Mouse (Mus musculus) left cerebral cortex, adult 11 months (tissue): Measurements from ENCODE around the gene Pfkfb3.

Experiments used
- DNase-seq: peaks from one replicate; pipeline ENCODE4 v3.0.0; 2022; ENCODE audit warnings: low spot score

Pfkfb3 gene

DNA sequence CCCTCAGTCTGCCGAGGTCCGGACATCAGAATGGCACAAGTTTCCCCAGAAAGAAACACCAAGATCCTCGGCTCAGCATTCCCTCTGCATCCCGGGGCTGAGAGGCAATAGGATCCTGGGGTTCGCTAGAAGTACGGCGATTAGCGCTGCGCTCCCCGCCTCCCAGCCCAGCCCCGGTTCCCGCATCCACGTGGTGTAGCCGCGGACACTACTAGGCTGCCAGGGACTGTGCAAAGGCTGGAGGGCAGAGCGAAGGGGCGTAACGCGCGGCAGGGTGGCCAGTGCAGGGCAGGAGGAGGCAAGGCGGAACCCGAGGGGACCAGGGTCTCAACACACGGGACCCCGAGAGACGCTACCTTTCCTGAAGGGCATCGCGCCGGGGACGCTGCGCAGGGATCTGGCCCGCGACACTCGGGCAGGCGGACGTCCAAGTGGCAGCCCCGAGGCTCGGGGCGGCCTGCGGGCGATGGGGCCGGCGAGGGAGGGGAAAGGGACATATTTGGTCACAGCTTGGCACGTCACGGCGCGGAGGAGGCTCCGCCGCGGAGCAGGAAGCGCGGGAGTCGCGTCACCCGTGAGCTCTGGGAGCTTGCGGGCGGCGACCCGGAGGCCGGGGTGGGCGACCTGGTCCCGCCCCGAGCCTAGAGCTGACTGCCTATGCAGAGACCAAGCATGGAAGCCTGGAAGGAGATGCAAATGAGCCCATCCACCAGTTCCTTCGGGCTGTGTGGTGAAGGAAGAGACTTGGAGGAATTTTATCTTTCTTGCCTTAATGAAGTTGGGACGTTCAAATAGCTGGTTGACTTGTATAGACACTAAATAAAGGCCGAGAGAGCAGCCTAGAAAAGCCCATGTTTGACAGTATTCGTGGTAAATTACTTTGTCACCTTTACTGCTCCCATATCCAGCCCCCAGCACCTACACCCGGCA, at the start of gene Pfkfb3:
Pfkfb3 (minus strand) TSS at position 607 of the 930 bp plus-strand sequence.
- peak; percentile 56 for DNase-seq

DNA sequence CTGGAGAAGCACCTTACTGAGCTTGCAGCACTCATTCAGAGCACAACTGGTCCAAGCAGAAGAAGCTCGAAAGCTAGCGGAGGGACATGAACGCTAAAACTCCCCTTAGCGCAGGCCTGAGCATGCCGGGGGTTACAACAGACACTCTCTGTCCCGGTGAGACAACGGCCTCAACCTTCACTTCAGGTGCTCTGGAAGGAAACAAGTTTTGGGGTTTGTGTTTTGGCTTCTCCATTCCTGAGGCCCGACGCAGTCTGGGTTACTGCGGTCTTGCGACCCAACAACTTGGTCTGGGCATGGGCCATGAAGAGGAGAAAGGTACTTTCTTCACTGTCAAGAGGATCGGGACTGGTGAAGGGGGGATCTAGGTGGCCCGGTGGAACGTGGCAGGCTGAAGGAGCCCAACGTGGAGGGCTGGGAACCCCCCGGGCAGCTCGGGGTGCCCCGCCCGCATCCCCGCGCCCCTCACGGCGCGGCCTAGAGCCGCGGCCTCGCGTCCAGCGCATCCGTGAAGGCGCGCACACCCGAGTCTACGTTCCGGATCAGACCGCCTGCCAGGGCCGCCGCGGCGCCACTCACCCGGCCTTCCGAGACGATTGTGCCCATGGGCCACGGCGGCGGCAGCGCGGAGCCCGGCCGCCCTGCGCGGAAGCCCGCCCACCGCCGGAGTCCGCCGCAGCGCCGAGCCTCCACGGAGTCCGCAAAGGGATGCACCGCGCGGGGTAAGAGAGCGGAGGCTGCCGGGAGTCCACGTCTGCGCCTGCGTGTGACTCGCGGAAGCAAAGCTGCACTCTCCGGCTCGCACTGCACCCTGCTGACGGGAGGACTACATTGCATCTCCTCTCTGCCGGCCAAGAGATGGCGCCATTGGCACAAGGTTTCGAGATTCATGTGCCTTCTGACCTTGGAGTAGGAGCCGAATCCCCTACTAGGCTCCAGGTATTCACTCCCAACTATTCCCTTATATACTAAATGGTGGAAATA, 48.9 kb upstream of the Pfkfb3 start:
- DNase-seq = peak; percentile 88

GRCm38 (mm10) chr2:11601795-11602194, 47.9 kb upstream of the Pfkfb3 start:
- no peak for DNase-seq

GRCm38 (mm10) chr2:11597906-11598305, 44.0 kb upstream of the Pfkfb3 start:
- DNase-seq = no peak

DNA sequence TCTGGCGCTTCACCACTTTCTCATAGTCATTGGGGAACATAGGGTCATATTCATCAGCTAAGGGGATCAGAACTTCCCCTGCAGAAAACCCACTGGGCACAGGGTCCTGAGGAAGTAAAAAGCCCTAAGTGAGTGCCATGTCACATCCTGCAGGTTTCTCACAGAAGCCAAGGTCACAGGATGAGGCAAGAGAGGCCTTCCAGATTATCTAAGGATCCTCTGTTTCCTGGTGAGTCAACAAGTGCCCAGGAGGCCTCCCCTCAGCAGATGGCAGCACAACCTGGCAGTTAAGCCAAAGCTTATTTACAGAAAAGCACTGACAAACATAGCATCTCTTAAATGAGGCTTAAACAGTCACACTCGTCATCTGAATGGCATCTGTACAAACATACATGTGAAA, 42.8 kb upstream of the Pfkfb3 start:
- no peak for DNase-seq

DNA sequence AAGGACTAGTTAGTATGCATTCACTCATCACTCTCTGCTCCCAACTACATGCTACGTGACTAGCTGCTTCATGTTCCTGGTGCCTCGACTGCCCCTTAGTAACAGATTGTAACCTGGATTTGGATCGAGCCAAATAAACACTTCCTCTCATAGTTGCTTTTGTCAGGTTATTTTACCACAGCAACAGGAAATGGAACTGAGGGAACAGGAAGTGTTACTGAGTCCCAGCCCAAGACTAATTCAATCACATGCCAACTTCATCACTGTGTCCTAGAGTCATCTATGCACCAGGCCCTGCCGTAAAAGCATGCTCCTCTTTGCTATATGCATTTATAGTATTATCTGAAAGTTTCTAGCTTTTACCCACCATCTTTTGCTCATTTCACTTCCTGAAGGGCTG, 34.1 kb upstream of the Pfkfb3 start:
- DNase-seq = no peak

GRCm38 (mm10) chr2:11579399-11579798, 25.5 kb upstream of the Pfkfb3 start:
- no peak for DNase-seq

DNA sequence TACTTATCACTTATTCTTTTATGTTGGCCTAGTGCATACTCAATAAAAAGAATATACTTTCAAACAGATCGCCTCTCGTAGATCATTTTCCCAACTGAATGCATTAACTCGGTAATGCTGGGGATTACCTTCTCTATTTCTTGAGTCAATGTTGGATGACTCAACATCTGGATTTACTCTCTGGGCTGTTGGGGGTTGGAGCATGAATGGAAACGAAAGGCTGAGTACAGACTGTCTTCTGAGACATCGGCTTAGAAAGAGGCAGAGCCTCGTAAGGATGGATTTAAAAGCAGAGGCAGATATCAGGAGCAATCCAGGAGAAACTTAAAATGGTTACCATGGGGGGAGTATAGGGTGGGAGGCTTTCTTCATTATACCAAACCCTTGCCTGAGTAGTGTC, 24.3 kb upstream of the Pfkfb3 start:
- DNase-seq = no peak

GRCm38 (mm10) chr2:11573684-11574083, 19.8 kb upstream of the Pfkfb3 start:
- no peak for DNase-seq

DNA sequence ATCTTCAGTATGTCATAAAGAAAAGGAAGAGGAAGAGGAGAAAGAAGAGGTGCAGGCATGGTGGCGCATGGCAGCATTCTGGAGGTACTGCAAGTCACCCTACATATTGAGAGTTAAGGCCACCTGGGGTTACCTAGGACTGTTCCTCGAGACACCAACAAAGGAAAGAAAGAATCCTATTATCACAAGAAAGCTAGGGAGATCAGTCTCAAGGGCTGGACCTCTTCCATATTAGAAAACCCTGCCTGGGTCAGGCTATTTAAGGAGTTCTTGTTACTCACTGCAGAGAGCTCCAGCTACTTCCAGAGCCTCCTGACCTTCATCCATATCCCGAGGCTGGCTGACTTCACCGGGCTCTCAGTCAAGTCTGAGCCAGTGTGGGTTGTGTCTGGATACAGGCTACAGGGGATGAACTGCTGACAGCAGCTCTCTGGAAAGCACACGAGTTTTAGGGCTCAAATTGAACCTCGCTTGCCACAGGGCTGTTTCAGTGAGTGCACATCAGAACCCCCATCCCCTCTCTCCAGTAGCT, 17.2 kb upstream of the Pfkfb3 start:
- DNase-seq = no peak

DNA sequence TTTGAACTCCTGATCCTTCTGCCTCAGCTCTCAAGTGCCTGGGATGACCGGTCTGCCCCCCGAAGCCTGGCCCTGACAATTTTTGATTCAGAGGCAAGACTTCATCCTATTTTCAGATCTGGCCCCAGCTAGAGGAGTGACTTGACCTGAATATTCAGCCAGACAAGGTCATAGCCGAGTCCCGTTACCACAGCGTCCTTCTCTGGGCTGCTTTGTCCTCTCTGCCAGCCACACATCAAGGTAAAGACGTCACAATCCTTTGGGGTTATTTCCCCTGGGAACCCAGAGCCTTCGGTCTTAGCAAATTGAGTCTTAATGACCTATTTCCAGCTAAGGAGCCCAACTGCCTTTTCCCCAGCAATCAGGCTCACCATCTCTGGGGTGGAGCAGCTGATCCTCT, 14.6 kb upstream of the Pfkfb3 start:
- DNase-seq = no peak

DNA sequence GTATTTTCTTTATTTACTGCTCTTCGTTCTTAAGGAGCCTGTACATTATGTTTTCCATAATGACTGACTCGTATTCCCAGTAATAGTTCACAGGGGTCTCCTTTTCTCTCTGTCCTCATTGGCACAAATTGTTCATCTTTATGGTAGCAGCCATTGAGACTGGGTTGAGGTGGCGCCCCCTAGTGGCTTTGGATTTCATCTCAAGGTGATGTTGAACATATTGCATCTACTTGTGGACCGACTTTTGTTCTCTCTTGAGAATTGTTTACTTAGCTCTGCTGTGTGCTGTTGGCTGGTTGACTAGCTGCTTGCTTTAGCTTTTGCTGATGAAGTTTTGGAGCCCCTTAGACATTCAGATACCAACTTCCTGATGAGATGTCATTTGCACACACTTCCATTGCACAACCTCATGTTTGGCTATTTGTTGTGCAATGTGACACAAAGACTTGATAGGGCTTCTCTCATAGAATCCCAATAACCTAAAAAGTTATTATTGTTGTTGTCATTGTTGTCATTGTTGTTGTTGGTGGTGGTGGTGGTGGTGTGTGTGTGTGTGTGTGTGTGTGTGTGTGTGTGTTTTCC, 14.0 kb upstream of the Pfkfb3 start:
- DNase-seq = no peak

GRCm38 (mm10) chr2:11566898-11567297, 13.0 kb upstream of the Pfkfb3 start:
- no peak for DNase-seq

- DNase-seq = no peak
Observed at GRCm38 (mm10) chr2:11566241-11566640, 12.4 kb upstream of the Pfkfb3 start.

DNA sequence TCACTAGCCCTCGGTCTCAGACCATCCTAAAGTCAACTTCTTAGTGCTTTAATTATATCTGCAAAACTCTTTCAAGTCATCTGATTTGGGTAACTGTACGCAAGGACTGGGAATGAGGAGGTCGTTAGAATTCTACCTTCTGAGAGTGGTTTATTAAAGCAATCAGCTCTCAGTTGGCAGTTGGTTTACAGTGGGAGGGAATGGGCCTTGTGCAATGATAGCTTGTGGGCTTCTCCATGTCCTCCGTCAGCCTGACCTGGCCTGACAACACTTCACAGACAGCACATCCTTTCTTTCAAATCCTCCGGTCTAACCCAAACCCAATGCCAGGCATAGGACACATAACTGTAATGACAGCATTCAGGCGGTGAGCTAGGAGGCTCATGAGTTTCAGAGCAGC, 10.9 kb upstream of the Pfkfb3 start:
- no peak for DNase-seq

DNA sequence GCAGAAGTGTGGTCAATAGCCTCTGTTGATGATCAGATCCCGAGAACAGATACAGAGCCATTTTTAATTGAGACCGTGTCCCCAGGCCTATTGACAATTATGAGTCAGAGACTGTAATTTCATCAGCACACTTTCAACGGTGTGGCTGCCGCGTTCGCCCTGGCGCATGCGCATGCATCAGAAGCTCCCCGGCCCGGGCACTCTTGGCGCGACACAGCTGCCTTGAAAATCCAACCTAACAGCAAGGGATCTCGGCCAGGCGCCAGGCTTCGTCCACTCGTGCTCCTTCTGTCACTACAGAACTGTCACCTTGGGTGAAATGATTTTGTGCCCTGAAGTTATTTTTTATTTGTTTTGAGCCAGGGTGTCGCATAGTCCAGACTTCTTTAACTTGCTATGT, 9.4 kb upstream of the Pfkfb3 start:
- DNase-seq = no peak

- DNase-seq = no peak
Observed at GRCm38 (mm10) chr2:11558654-11559053, 4.8 kb upstream of the Pfkfb3 start.

DNA sequence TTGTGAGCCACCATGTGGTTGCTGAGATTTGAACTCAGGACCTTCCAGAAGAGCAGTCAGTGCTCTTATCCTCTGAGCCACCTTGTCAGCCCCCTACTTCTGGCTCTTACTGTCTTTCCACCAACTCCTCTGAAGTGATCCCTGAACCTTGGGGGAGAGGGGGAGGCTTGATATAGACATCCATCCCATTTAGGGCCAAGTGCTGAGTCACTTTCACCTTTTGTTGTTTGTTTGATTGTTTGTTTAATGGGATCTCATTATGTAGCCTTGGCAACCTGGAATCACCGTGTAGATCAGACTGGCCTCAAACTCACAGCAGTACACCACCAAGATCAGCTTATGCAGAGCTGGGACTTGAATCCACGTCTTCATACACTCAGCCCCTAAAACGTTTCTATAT, 3.4 kb upstream of the Pfkfb3 start:
- no peak for DNase-seq

DNA sequence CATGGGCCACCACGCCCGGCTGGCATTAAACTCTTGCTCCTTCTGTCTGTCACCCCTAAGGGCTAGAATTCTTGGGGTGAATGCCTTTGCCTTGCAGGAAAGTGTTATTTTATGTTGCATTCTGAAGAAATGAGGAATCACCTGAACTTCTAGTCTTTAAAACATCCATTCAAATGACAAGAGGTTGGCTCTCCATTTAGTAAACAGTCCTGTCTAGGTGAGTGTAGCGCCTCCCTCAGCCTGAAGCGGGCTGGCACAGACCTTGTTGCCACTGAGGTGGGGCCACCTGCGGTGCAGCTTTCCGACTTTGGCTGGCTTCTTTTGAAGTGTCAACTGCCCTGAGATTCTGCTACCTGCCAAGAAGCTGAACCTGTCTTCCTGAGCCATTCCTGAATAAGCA, 1.4 kb upstream of the Pfkfb3 start:
- no peak for DNase-seq

DNA sequence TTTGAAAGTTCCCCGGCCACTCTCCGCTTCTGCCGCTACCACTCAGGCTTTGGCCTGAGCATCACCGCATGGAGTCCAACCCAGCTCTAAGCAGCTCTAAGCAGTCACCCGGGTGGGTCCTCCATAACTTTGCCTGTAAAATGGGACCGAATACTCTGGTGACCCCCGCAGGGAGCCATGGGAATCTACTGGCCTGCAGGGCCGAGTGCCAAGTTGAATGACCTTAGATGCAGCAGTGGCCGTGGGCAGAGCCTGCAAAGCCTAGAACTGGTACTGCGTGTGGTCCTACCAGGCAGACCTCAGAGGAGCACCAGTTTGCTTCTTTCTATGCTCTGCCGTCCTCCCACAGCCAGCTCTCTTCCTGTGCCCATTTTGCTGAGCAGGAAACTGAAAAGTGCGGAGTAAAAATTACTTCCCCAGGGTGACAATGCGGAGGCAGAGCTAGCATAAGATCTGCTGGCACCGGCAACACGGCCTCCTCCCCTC, 868 bp downstream of the Pfkfb3 start:
- no peak for DNase-seq

DNA sequence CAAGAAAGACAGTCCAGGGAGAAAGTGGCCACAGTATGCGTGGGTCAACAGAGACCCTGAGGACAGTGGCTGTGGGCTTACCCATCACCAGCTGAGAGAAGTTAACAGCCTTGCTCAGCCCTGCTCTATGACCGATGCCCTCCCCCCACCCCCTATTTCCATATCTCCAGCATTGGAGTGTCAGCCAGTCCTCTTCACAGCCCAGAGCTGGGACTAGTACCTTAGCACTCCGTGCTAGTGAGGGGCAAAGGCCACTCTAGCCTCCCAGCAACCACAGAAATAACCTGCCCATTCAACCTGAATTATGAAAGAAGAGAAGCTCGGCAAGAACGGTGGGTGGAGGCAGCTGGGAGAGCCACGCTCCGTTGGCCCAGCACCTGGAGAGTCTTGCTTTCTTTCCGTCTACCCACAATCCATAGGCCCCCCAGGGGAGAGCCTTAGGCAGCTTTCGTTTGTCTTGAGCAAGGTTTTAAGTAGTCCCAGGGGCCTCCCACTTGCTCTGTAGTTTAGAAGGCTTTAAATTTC, 1.5 kb downstream of the Pfkfb3 start:
- no peak for DNase-seq

DNA sequence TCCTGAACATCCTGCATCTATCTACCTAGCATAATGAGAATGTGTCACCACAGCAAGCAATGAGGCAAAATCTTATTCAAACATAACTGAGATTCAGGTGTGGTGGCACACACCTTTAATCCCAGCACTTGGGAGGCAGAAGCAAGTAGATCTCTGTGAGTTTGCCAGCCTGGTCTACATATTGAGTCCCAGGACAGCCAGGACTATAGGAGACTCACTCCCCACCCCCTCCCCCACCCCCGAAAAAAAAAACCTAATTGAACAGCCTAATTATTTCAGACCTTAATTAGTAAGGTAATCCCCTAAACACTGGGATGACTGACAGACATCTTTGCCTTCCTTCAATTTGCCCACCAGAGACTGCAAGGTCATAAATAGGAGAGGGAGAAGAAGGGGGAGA, 2.2 kb downstream of the Pfkfb3 start:
- DNase-seq = no peak
